Mouse (Mus musculus) heart, embryonic 14.5 days (tissue): Measurements from ENCODE around the gene Erg. TPM values are rescaled to one million over a fixed set of nuclear protein-coding genes. Genes with fewer than 3 reads are reported as not detected.

Source experiments
- ATAC-seq: fragments of 200-750 bp; cut with Nextera tagmentation; 2 replicates; pipeline ENCODE4 v1.8.0; 2017; ENCODE audit warnings: low read depth, moderate TSS enrichment; ENCODE audit not compliant: insufficient number of reproducible peaks, insufficient read depth, low FRiP score
- H3K27ac ChIP-seq, 2 experiments: fragments of 200-500 bp in 1 of 2; fragments of 300-500 bp in 1 of 2; sonication (generic) in 1 of 2; replicated peaks in 1 of 2; 2 replicates each; pipeline ENCODE4 v1.5.1; 2012 to 2014; ENCODE audit warnings: low read depth in 2 of 2, low read length in 2 of 2, control low read depth in 1 of 2, mild to moderate bottlenecking in 1 of 2, mixed read lengths in 1 of 2; ENCODE audit not compliant: control insufficient read depth in 1 of 2, insufficient read depth in 1 of 2
- H3K27me3 ChIP-seq: fragments of 300-500 bp; sonication (generic); 2 replicates; pipeline ENCODE4 v1.6.1; 2014; ENCODE audit warnings: mild to moderate bottlenecking, low read length, control low read depth; ENCODE audit not compliant: control insufficient read depth, insufficient read depth
- H3K36me3 ChIP-seq: fragments of 300-500 bp; sonication (generic); 2 replicates; pipeline ENCODE4 v1.6.1; 2014; ENCODE audit warnings: mild to moderate bottlenecking, control low read depth, low read length, mixed read lengths; ENCODE audit not compliant: control insufficient read depth, insufficient read depth
- H3K4me1 ChIP-seq, 2 experiments: fragments of 200-500 bp in 1 of 2; fragments of 300-500 bp in 1 of 2; sonication (generic) in 1 of 2; 2 replicates each; pipeline ENCODE4 v1.6.1; 2012 to 2014; ENCODE audit warnings: low read length in 2 of 2, control low read depth in 1 of 2, mixed read lengths in 1 of 2; ENCODE audit not compliant: control insufficient read depth in 2 of 2, insufficient read depth in 2 of 2
- H3K4me2 ChIP-seq: fragments of 300-500 bp; sonication (generic); 2 replicates; pipeline ENCODE4 v1.6.1; 2014; ENCODE audit warnings: mild to moderate bottlenecking, low read length
- H3K4me3 ChIP-seq, 2 experiments: fragments of 200-500 bp in 1 of 2; fragments of 300-500 bp in 1 of 2; sonication (generic) in 1 of 2; 2 replicates each; pipeline ENCODE4 v1.5.1; 2012 to 2014; ENCODE audit warnings: low read length in 2 of 2, mild to moderate bottlenecking in 2 of 2, control low read depth in 1 of 2, low read depth in 1 of 2, moderate library complexity in 1 of 2; ENCODE audit not compliant: control insufficient read depth in 1 of 2, insufficient read depth in 1 of 2
- H3K9ac ChIP-seq: fragments of 300-500 bp; sonication (generic); 2 replicates; pipeline ENCODE4 v1.6.1; 2014; ENCODE audit warnings: mild to moderate bottlenecking, low read length
- H3K9me3 ChIP-seq: fragments of 300-500 bp; sonication (generic); 2 replicates; pipeline ENCODE4 v1.6.1; 2016; ENCODE audit warnings: low read length, control low read depth; ENCODE audit not compliant: control insufficient read depth
- WGBS: fragments of 180-500 bp; shearing (Covaris S2); extraction: QIAGEN DNeasy Blood & Tissue Kit; methylation state at CpG from one replicate; pipeline ENCODE4 v1.1.7; 2014; 5-methylcytosine and 5-hydroxymethylcytosine counted together
- polyA plus RNA-seq: library from polyadenylated mRNA; unstranded; fragments of >200 nt; fragmentation: Nextera tagmentation; extraction: Ambion mirVana; gene quantifications from 2 replicates; pipeline ENCODE4 v1.2.1, GENCODE M21; 2014

Erg gene
- polyA plus RNA-seq, 1 experiment from 2014 or later: 5.7 TPM

GRCm38 (mm10) chr16:95478558-95478957, 107.8 kb downstream of the Erg start:
- Histone ChIP-seq H3K9me3 (no peaks in the 10 kb centered on the region), H3K9ac (no peak overlapping the region), H3K27ac (no peak overlapping the region), H3K4me1 (no peaks in the 10 kb centered on the region), H3K4me3 (no peak overlapping the region), H3K36me3 (no peaks in the 10 kb centered on the region), H3K27me3 (no peaks in the 10 kb centered on the region), H3K4me2 (no peak overlapping the region)
- WGBS: 77% methylated on average over 5 of the region's 5 CpGs
- no peak for ATAC-seq

GRCm38 (mm10) chr16:95475041-95475440, 111.4 kb downstream of the Erg start:
- Histone ChIP-seq H3K9ac (no peak overlapping the region), H3K4me1 (no peaks in the 10 kb centered on the region), H3K9me3 (no peaks in the 10 kb centered on the region), H3K4me2 (no peak overlapping the region), H3K27ac (no peak overlapping the region), H3K36me3 (no peaks in the 10 kb centered on the region), H3K27me3 (no peaks in the 10 kb centered on the region), H3K4me3 (no peak overlapping the region)
- no peak for ATAC-seq
- WGBS: 80% methylated on average over 3 of the region's 3 CpGs

- WGBS: 76% methylated on average over 3 of the region's 3 CpGs
- no peak for ATAC-seq
- H3K4me2 ChIP-seq: no peak overlapping the region
- H3K9ac ChIP-seq: no peak overlapping the region
- no peak overlapping the region for H3K27ac ChIP-seq
- no peaks in the 10 kb centered on the region for H3K27me3 ChIP-seq
- H3K9me3 ChIP-seq: no peaks in the 10 kb centered on the region
- no peaks in the 10 kb centered on the region for H3K4me1 ChIP-seq
- H3K4me3 ChIP-seq: no peak overlapping the region
- H3K36me3 ChIP-seq: no peaks in the 10 kb centered on the region
Measured at GRCm38 (mm10) chr16:95473946-95474345, 112.4 kb downstream of the Erg start.

- ATAC-seq: no peak
Measured at GRCm38 (mm10) chr16:95472771-95473170, 113.6 kb downstream of the Erg start.

GRCm38 (mm10) chr16:95469262-95470139, 116.9 kb downstream of the Erg start:
- no peak overlapping the region for H3K27ac ChIP-seq
- no peak for ATAC-seq
- H3K9ac ChIP-seq: no peak overlapping the region
- H3K27me3 ChIP-seq: no peaks in the 10 kb centered on the region
- no peaks in the 10 kb centered on the region for H3K36me3 ChIP-seq
- H3K9me3 ChIP-seq: no peaks in the 10 kb centered on the region
- WGBS: 65% methylated on average over 9 of the region's 9 CpGs
- H3K4me2 ChIP-seq: no peak overlapping the region
- no peak overlapping the region for H3K4me3 ChIP-seq
- peaks cover 0 to under 1% of the 10 kb centered on the region in 2 experiments; a peak in 2 of 4 replicates for H3K4me1 ChIP-seq

More at GRCm38 (mm10) chr16:95472771-95473170, 113.6 kb downstream of the Erg start:
- Histone ChIP-seq H3K4me1 (no peaks in the 10 kb centered on the region), H3K4me3 (no peak overlapping the region), H3K27me3 (no peaks in the 10 kb centered on the region), H3K4me2 (no peak overlapping the region), H3K9ac (no peak overlapping the region), H3K27ac (no peak overlapping the region), H3K9me3 (no peaks in the 10 kb centered on the region), H3K36me3 (no peaks in the 10 kb centered on the region)
- 83% methylated on average over 11 of the region's 11 CpGs for WGBS

- H3K4me2 ChIP-seq: no peak overlapping the region
- WGBS: 88% methylated on average over 2 of the region's 2 CpGs
- no peaks in the 10 kb centered on the region for H3K9me3 ChIP-seq
- ATAC-seq: no peak
- no peak overlapping the region for H3K27ac ChIP-seq
- H3K4me3 ChIP-seq: no peak overlapping the region
- H3K36me3 ChIP-seq: no peaks in the 10 kb centered on the region
- no peaks in the 10 kb centered on the region for H3K27me3 ChIP-seq
- H3K4me1 ChIP-seq: peaks cover 2 to 5% of the 10 kb centered on the region in 2 experiments; a peak in 2 of 4 replicates
- H3K9ac ChIP-seq: no peak overlapping the region
Measured at GRCm38 (mm10) chr16:95467893-95468292, 118.5 kb downstream of the Erg start.

GRCm38 (mm10) chr16:95466548-95466947, 119.8 kb downstream of the Erg start:
- peaks cover 2 to 5% of the 10 kb centered on the region in 2 experiments; a peak in 2 of 4 replicates for H3K4me1 ChIP-seq
- H3K36me3 ChIP-seq: no peaks in the 10 kb centered on the region
- H3K27ac ChIP-seq: no peak overlapping the region
- no peak overlapping the region for H3K9ac ChIP-seq
- no peak overlapping the region for H3K4me3 ChIP-seq
- no peak overlapping the region for H3K4me2 ChIP-seq
- 90% methylated on average over 1 of the region's 1 CpGs for WGBS
- no peaks in the 10 kb centered on the region for H3K27me3 ChIP-seq
- no peaks in the 10 kb centered on the region for H3K9me3 ChIP-seq
- ATAC-seq: no peak
